Mouse (Mus musculus) kidney, embryonic 14.5 days (tissue): ENCODE results near the gene Fam196b. TPM values are rescaled to one million over a fixed set of nuclear protein-coding genes. Genes with fewer than 3 reads are reported as not detected.

Source experiments
- ATAC-seq: fragments of 200-750 bp; cut with Nextera tagmentation; 2 replicates; pipeline ENCODE4 v1.8.0; 2017; ENCODE audit warnings: moderate number of reproducible peaks, mild to moderate bottlenecking, moderate TSS enrichment, moderate library complexity; ENCODE audit not compliant: low FRiP score, low TSS enrichment
- H3K27ac ChIP-seq: fragments of 300-500 bp; sonication (generic); 2 replicates; pipeline ENCODE4 v1.5.1; 2014; ENCODE audit warnings: low read depth, mild to moderate bottlenecking, low read length, moderate library complexity, mixed read lengths
- H3K27me3 ChIP-seq: fragments of 300-500 bp; sonication (generic); 2 replicates; pipeline ENCODE4 v1.6.1; 2014; ENCODE audit warnings: mild to moderate bottlenecking, low read length; ENCODE audit not compliant: control insufficient read depth, insufficient read depth
- H3K36me3 ChIP-seq: fragments of 300-500 bp; sonication (generic); 2 replicates; pipeline ENCODE4 v1.6.1; 2014; ENCODE audit warnings: low read length, mixed read lengths; ENCODE audit not compliant: control insufficient read depth, insufficient read depth
- H3K4me1 ChIP-seq: fragments of 300-500 bp; sonication (generic); 2 replicates; pipeline ENCODE4 v1.6.1; 2014; ENCODE audit warnings: low read length, mixed read lengths; ENCODE audit not compliant: control insufficient read depth, insufficient read depth
- H3K4me2 ChIP-seq: fragments of 300-500 bp; sonication (generic); replicated peaks from 2 replicates; pipeline ENCODE4 v1.6.1; 2014; ENCODE audit warnings: low read depth, mild to moderate bottlenecking, low read length
- H3K4me3 ChIP-seq: fragments of 300-500 bp; sonication (generic); 2 replicates; pipeline ENCODE4 v1.5.1; 2014; ENCODE audit warnings: mild to moderate bottlenecking, low read length
- H3K9ac ChIP-seq: fragments of 300-500 bp; sonication (generic); 2 replicates; pipeline ENCODE4 v1.6.1; 2014; ENCODE audit warnings: low read depth, mild to moderate bottlenecking, low read length, moderate library complexity
- H3K9me3 ChIP-seq: fragments of 300-500 bp; sonication (generic); 2 replicates; pipeline ENCODE4 v1.6.1; 2016; ENCODE audit warnings: low read length; ENCODE audit not compliant: control insufficient read depth
- WGBS: fragments of 180-500 bp; shearing (Covaris S2); extraction: QIAGEN DNeasy Blood & Tissue Kit; methylation state at CpG from one replicate; pipeline ENCODE4 v1.1.7; 2014; 5-methylcytosine and 5-hydroxymethylcytosine counted together
- polyA plus RNA-seq: library from polyadenylated mRNA; unstranded; fragments of >200 nt; fragmentation: Nextera tagmentation; extraction: Ambion mirVana; gene quantifications from 2 replicates; pipeline ENCODE4 v1.2.1, GENCODE M21; 2014

Gene Fam196b
- polyA plus RNA-seq = 0.24 and 0.46 TPM in 2 replicates

DNA sequence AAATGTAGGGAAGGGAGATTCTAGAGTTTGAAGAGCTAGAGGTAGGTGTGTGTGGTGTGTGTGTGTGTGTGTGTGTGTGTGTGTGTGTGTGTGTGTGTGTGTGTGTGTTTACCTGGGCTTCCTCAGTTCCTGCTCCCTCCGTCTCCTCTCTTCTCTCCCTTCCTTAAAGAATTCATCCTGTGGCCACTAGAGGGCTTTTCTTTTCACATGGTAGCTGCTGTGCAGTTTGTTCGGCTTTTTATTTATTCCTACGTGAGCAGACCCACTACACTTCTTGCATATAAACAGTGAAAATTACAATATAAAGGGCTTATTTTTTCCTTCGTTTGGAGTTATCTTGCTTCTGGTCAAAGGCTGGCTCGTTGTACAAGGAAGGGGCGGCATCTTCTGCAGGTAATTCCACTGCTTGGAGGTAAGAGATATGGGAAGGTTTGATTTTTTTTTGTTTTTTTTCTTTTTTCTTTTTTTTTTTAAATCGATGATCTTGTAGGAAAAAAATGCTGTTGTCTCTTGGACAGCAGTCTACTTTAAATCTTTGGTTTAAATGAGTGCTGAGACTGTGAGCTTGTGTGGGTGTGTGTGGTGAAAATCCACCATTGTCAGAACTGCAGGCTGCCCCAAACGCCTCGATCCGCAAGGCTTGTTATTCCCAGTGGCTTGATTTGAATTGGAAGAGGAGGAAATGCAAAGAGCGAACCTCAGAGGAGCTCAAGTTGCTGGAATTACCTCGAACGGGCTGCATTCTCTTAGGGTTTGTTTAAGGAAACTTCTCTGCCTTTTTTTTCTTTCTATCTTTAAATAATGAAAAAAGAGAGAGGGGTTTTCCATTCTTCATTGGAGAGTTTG is at the start of gene Fam196b:
TSS of gene Fam196b (plus strand) at position 289 of the 846 bp plus-strand sequence.
- Histone ChIP-seq H3K9me3 (no peaks in the 10 kb centered on the region), H3K4me3 (peak within 1 kb of the TSS; percentile 25; the same call in 1 of the 2 replicates), H3K27me3 (no peaks in the 10 kb centered on the region), H3K36me3 (no peaks in the 10 kb centered on the region), H3K9ac (no peak within 1 kb of the TSS), H3K27ac (no peak within 1 kb of the TSS), H3K4me1 (no peaks in the 10 kb centered on the region), H3K4me2 (peak within 1 kb of the TSS; percentile 44)
- WGBS = 2% methylated on average over 13 of the region's 13 CpGs
- peak; percentile 68; the same call in 1 of the 2 replicates for ATAC-seq

DNA sequence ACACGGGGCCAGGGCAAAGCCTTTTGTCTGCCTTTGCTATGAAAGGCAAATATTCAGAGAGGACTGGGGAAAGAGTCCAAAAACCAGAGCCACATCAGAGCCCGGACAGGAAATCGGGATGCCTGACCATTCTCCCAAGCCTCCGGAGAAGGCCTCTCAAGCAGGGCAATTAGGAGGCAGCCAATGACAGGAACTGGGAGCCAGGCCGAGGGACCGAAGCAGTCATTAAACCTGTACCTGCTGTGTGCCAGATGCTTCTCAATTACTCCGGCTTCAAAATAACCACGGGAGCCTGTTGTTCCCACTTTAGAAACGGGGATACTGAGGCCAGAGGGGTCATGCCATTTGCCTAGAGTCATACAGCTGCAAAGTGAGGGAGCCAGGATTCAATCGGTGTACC is 42.6 kb upstream of the Fam196b start:
- no peak overlapping the region for H3K27ac ChIP-seq
- 45% methylated on average over 10 of the region's 10 CpGs for WGBS
- H3K9ac ChIP-seq = no peak overlapping the region
- no peaks in the 10 kb centered on the region for H3K36me3 ChIP-seq
- no peaks in the 10 kb centered on the region for H3K9me3 ChIP-seq
- no peak overlapping the region for H3K4me2 ChIP-seq
- no peak overlapping the region for H3K4me3 ChIP-seq
- no peaks in the 10 kb centered on the region for H3K4me1 ChIP-seq
- ATAC-seq = no peak
- H3K27me3 ChIP-seq = no peaks in the 10 kb centered on the region

DNA sequence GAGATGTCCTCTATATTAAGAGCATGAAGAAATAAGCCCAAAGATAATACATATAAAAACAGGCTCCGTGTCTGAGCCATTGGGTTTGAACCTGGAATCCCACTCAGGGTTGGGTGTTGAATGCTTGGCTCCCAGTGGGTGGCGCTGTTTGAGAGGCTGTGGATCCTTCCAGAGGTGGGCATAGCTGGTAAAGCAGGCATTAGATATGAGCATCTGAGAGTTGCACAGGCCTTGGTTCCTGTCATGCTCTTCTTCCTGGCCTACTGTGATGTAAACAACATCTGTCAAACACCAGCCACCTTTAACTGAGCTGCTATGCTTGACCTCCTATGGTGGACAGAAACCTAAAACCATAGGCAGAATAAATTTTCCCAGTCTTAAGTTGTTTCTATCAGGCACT is 38.7 kb upstream of the Fam196b start:
- Histone ChIP-seq H3K4me1 (no peaks in the 10 kb centered on the region), H3K9ac (no peak overlapping the region), H3K4me2 (no peak overlapping the region), H3K27me3 (no peaks in the 10 kb centered on the region), H3K4me3 (no peak overlapping the region), H3K9me3 (no peaks in the 10 kb centered on the region), H3K36me3 (no peaks in the 10 kb centered on the region), H3K27ac (no peak overlapping the region)
- WGBS = 54% methylated on average over 2 of the region's 2 CpGs
- ATAC-seq = 0 out of 2 replicates have a peak, but pooled peaks have one; percentile 52

DNA sequence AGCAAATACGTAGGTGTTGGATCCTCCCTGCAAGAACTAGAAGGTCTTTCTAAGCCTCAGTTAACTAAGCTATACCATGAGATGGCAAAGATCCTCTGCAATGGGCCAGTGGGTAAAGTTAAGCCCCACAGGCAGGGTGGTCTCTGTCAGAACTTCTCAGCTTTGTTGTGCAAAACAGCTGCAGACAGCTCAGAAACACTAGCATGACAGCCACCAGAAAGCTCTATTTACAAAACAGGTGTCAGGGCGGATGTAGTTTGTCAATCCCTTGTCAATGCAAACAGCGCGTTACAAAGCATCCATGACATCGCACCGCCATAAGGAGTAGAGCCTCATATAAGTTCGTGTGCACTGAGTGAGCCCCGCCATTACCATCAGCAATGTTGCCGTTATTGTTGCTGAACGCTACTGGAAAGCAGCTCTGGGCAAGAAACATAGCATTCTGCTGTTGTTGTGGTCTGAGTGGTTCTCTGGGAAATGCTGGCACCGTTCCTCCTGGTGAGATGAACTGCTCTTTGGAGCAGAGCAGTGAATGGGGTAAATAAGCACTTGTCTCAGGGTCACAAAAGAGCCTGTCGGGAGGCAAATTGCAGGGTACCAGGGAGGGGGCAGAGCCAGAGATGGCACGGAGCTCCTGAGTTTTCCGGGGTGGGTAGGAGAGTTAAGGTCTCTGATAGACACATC is 38.1 kb upstream of the Fam196b start:
- no peaks in the 10 kb centered on the region for H3K9me3 ChIP-seq
- no peak overlapping the region for H3K27ac ChIP-seq
- H3K9ac ChIP-seq = no peak overlapping the region
- H3K4me1 ChIP-seq = no peaks in the 10 kb centered on the region
- WGBS = 60% methylated on average over 14 of the region's 14 CpGs
- H3K27me3 ChIP-seq = no peaks in the 10 kb centered on the region
- H3K4me2 ChIP-seq = no peak overlapping the region
- no peak for ATAC-seq
- no peak overlapping the region for H3K4me3 ChIP-seq
- no peaks in the 10 kb centered on the region for H3K36me3 ChIP-seq

DNA sequence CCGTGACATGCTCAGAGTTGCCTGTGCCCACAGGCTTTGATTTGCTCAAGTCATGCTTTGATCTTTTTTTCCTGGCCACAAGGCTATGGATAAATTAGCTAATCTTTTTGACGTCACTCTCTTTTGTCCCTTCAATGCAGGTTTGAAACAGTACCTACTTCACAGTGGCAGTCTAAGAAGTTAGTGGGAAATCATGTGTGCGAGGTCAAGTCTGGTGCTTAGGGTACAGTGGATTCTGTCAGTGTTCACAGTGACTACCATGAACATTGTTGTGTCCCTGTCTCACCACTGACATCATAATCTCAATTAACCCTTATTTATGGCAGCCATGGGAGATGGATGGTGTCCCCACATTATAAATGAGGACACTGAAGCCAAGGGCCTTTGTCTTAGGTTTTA is 37.6 kb upstream of the Fam196b start:
- 70% methylated on average over 3 of the region's 3 CpGs for WGBS
- H3K9ac ChIP-seq = no peak overlapping the region
- H3K4me2 ChIP-seq = no peak overlapping the region
- H3K36me3 ChIP-seq = no peaks in the 10 kb centered on the region
- H3K9me3 ChIP-seq = no peaks in the 10 kb centered on the region
- ATAC-seq = no peak
- no peak overlapping the region for H3K4me3 ChIP-seq
- no peaks in the 10 kb centered on the region for H3K27me3 ChIP-seq
- H3K4me1 ChIP-seq = no peaks in the 10 kb centered on the region
- H3K27ac ChIP-seq = no peak overlapping the region

DNA sequence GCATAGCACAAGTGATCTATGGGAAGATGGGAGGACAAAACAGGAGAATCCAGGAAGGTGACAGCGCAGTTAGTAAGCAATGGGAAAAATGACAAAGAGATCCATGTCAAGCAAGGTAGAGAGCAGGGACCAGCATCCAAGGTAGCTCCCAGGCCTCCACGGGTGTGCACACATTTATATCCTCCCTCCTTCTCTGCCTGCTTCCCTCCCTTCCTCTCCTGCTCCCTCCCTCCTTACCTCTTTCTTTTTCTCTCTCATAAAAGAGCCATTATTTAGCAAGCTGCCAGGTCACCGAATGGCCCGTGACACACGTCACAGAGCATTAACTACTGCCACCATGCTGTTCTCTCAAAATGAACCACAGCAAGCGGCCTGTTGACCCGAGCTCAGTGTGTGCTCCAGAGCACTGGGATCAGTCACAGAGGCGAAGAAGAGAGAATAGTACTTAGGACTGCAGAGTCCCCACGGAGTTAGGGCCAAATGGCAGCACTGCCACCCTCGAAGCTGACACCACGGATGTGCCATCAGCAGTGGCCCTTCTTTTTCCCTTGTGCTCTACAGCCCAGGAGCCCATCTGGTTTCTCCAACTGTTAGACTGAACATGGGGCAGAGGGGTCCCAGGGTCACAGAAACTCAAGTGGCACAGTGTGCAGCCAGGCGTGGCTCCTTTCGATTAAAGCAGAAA is 30.4 kb upstream of the Fam196b start:
- no peak overlapping the region for H3K4me3 ChIP-seq
- H3K4me2 ChIP-seq = no peak overlapping the region
- H3K9me3 ChIP-seq = no peaks in the 10 kb centered on the region
- 12% methylated on average over 13 of the region's 13 CpGs for WGBS
- peak; percentile 87 for ATAC-seq
- H3K36me3 ChIP-seq = no peaks in the 10 kb centered on the region
- no peak overlapping the region for H3K27ac ChIP-seq
- 0 out of 2 replicates have a peak, but pooled peaks cover 8% of the 10 kb centered on the region for H3K4me1 ChIP-seq
- no peak overlapping the region for H3K9ac ChIP-seq
- no peaks in the 10 kb centered on the region for H3K27me3 ChIP-seq

DNA sequence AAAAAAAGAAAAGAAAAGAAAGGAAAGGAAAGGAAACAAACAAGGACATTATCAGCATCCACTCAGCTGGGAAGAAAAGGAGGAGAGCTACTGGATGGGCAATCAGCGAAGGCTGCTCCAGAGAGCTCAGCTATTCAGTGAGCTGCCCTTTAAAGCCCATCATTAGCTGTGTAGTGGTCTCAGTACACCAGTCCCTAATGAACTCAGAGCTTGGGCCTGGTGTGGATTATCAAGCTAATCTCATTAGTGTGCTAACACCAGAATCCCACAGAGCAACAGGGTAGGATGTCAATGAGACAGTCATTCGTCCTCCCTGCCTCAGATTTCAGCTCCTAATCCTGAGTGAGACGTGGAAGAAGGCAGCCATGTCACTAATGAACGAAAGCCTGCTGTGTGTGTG is 24.4 kb upstream of the Fam196b start:
- Histone ChIP-seq H3K36me3 (no peaks in the 10 kb centered on the region), H3K9ac (no peak overlapping the region), H3K27ac (no peak overlapping the region), H3K4me3 (no peak overlapping the region), H3K4me1 (no peaks in the 10 kb centered on the region), H3K27me3 (no peaks in the 10 kb centered on the region; the same call in 1 of the 2 replicates), H3K4me2 (no peak overlapping the region), H3K9me3 (no peaks in the 10 kb centered on the region)
- ATAC-seq = no peak
- WGBS = 64% methylated on average over 4 of the region's 4 CpGs

DNA sequence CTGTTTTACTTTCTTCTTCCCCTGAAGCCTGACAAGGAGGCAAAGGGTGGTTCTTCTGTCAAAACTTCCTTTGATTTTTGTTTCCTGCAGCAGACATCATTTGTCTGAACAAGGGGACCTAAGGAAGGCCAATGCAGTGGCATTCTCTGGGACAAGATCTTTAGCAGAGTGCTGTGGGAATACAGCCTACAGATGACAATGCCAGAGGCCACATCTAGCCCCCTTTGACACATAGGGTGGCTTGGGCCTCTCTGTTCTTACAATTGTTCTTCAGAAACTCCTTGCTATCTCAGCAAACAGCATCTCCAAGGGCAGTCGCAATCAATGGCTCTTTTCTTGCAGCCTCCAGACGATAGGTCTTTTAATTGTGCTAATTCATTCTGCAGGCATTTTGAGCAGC is 23.9 kb upstream of the Fam196b start:
- no peak overlapping the region for H3K9ac ChIP-seq
- H3K4me3 ChIP-seq = no peak overlapping the region
- no peak for ATAC-seq
- H3K4me2 ChIP-seq = no peak overlapping the region
- no peaks in the 10 kb centered on the region for H3K9me3 ChIP-seq
- no peaks in the 10 kb centered on the region for H3K36me3 ChIP-seq
- no peaks in the 10 kb centered on the region for H3K4me1 ChIP-seq
- WGBS = 62% methylated on average over 2 of the region's 2 CpGs
- no peak overlapping the region for H3K27ac ChIP-seq
- H3K27me3 ChIP-seq = no peaks in the 10 kb centered on the region; the same call in 1 of the 2 replicates
